Mouse (Mus musculus): ENCODE data around the gene Sypl.

Gene Sypl

GRCm38 (mm10) chr12:32953596-32954215 lies at the start of gene Sypl:
Gene Sypl, plus strand, starts transcription at chr12:32953891.
- TF ChIP-seq GATA4 (IDR thresholded peaks at IDR 0.05; ENCODE audit: insufficient replicate concordance, low read length), result no peak

- no peak for TF ChIP-seq GATA4 (IDR thresholded peaks at IDR 0.05; ENCODE audit: insufficient replicate concordance, low read length)
Measured at GRCm38 (mm10) chr12:32909686-32910085, 44.0 kb upstream of the Sypl start.

GRCm38 (mm10) chr12:32910092-32910491 lies 43.6 kb upstream of the Sypl start:
- no peak for TF ChIP-seq GATA4 (IDR thresholded peaks at IDR 0.05; ENCODE audit: insufficient replicate concordance, low read length)

DNA sequence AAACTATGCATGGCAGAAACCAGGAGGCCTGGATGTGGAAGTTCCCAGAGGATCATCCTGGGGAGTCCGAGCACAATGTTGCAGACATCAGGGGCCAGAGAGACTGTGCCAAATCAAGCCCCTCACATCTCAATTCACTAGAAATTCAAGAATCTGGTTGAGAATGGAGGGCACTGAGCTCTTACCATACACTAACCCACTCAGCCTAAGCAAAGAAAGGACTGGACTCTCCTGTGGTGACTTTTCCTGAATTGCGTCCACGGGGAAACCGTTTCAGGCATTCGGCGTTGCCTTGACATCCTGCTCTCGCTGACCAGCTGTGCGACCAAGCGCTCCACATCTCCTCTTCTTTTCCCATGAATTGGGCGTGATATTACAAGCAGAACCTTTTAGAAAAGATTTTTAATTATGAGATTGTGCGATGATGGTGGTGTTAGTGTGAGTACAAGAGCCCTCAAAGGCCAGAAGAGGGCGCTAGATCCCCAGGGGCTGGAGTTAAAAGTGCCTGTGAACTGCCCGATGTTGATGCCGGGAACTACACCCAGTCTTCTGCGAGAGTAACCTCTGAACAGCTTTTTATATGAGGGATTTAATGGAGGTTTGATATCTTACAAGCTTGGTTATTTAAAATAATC lies 43.0 kb upstream of the Sypl start:
- TF ChIP-seq GATA4 (IDR thresholded peaks at IDR 0.05; ENCODE audit: insufficient replicate concordance, low read length), result no peak

GRCm38 (mm10) chr12:32911569-32911968 lies 42.1 kb upstream of the Sypl start:
- TF ChIP-seq GATA4 (IDR thresholded peaks at IDR 0.05; ENCODE audit: insufficient replicate concordance, low read length), result no peak

DNA sequence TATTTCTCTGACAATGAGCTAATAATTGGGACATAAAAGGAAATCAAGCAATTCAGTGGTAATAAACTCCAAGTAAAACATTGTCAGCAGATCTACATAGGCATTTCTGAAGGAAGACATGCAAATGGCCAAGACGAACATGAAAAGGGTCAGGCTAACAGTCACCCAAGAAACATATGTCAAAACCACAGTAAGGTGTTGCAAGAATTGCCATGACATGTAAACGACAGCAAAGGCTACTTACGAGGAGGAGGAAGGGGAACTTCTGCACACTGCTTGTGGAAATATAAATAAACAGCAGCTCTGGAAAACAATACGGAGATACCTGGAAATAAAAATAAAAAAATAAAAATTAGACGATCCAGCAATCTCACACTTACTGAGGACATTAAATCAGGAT lies 40.9 kb upstream of the Sypl start:
- no peak for TF ChIP-seq GATA4 (IDR thresholded peaks at IDR 0.05; ENCODE audit: insufficient replicate concordance, low read length)

- TF ChIP-seq GATA4 (IDR thresholded peaks at IDR 0.05; ENCODE audit: insufficient replicate concordance, low read length), result no peak
Measured at GRCm38 (mm10) chr12:32918683-32919082, 35.0 kb upstream of the Sypl start.

- no peak for TF ChIP-seq GATA4 (IDR thresholded peaks at IDR 0.05; ENCODE audit: insufficient replicate concordance, low read length)
Measured at GRCm38 (mm10) chr12:32919091-32919490, 34.6 kb upstream of the Sypl start.

GRCm38 (mm10) chr12:32919527-32919926 lies 34.2 kb upstream of the Sypl start:
- TF ChIP-seq GATA4 (IDR thresholded peaks at IDR 0.05; ENCODE audit: insufficient replicate concordance, low read length), result no peak

GRCm38 (mm10) chr12:32920185-32920788 lies 33.4 kb upstream of the Sypl start:
- TF ChIP-seq GATA4 (IDR thresholded peaks at IDR 0.05; ENCODE audit: insufficient replicate concordance, low read length), result no peak

- no peak for TF ChIP-seq GATA4 (IDR thresholded peaks at IDR 0.05; ENCODE audit: insufficient replicate concordance, low read length)
Measured at GRCm38 (mm10) chr12:32921071-32921470, 32.6 kb upstream of the Sypl start.

DNA sequence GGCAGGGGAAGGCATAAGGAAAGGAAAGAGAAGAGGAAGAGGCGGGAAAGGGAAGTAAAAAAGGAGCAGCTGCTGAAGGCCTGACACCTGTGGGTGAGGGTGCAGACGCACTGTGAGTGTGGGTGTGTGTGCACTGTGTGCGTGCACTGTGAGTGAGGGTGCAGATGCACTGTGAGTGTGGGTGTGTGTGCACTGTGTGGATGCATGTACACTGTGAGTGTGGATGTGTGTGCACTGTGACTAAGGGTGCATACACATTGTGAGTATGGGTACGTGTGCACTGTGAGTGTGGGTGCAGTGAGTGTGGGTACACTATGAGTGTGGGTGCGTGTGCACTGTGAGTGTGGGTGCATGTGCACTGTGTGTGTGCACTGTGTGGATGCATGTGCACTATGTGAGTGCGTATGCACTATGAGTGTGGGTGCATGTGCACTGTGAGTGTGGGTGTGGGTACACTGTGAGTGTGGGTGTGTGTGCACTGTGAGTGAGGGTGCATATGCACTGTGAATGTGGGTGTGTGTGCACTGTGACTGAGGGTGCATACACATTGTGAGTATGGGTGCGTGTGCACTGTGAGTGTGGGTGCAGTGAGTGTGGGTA lies 32.1 kb upstream of the Sypl start:
- TF ChIP-seq GATA4 (IDR thresholded peaks at IDR 0.05; ENCODE audit: insufficient replicate concordance, low read length), result no peak

DNA sequence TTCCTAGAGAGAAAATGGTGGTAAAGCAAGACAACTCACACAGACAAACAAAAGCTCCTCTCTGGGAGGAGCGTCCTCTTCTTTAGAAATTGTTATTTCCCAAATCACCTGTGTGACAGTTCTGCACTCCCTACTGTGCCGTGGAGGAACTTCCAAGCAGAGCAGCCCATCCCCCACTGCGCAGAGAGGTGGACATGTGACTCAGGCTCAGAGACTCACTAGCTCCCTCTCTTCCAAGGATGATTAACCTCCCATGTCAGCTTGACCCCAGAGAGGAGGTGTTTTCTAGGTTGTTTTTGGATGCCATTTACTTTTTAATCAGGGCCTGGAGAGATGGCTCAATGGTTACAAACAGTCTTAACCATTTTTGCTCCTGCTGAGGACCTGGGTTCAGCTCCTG lies 29.4 kb upstream of the Sypl start:
- no peak for TF ChIP-seq GATA4 (IDR thresholded peaks at IDR 0.05; ENCODE audit: insufficient replicate concordance, low read length)

DNA sequence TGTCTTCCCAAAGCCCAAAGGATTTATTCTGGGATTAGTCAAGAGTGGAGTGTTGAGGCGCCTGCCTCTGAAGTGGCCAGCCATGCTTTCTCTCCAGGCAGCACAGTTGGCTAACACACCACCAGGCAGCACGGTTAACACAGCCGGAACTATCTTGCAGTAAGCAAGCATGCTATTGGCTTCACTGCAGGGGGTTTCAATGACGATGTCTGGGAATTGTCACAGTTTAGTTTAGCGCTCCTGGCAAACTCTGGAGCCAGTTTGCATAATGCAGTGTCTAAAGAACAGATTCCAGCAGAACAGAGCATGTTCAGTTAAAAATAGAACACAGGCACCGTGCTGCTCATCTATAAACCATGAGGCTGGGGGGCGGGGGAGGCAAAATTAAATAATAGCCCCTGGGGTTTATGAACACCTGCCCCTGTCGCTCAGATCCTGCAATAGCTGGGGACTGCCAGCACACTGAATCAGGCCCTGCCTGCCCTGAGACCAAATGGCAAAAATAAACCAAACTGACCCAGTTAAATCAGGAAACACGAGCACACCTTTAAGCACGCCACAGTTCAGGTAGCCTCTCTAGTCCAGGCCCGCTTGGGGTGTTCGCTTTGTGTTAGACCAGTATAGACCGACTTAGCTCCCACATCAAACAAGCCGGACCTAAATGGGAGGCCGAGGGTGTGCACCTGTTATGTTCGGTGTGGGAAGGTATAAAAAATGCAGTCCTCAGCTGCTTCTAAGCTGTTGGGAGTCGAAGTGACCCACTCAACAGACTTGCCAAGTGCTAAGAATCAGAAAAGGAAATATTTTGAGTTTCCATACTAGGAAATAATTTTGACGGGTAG lies 27.1 kb upstream of the Sypl start:
- TF ChIP-seq GATA4 (IDR thresholded peaks at IDR 0.05; ENCODE audit: insufficient replicate concordance, low read length), result no peak

GRCm38 (mm10) chr12:32927231-32927835 lies 26.4 kb upstream of the Sypl start:
- TF ChIP-seq GATA4 (IDR thresholded peaks at IDR 0.05; ENCODE audit: insufficient replicate concordance, low read length), result no peak

Data from liver, adult (tissue).